Mouse (Mus musculus) liver, embryonic 14 days (tissue): ENCODE measurements around the gene Adcyap1r1. TPM values are rescaled to one million over a fixed set of nuclear protein-coding genes. Genes with fewer than 3 reads are reported as not detected.

Experiments
- polyA plus RNA-seq: library from polyadenylated mRNA; depleted of rRNA; stranded (reverse); fragments of >200 nt; gene quantifications from 2 replicates; pipeline ENCODE4 v1.2.3, GENCODE M21; 2012; rRNA removed

Gene Adcyap1r1
- polyA plus RNA-seq: 0.01 and 0.08 TPM in 2 replicates

DNA sequence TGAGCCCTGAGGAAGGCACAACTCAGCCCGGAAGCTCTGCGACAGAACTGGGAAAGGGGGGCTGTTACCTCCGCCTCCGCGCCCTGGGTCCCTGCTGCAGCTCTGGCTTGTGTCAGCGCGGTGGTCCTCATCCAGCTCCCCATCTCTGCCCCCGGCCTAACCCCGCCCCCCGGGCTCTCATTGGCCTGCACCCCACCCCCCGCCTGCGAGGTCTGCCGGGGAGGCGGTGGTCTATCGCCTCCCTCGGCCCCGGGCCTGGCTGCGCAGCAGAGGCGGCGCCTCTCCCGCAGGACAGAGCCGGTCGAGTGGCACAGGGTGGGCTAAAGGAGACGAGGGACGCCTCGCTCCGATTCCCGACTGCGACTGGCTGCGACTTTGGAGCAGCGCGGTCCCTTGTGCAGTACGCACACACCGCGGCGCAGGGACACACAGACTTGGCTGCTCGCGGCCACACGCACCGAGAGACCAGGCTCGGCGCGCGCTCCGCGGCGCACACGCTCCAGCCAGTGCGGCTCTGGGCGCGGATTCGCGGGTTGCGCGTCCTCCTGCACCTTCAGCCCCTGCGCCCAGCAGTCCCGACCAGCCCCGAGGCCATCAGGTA is at the start of gene Adcyap1r1:
TSS of gene Adcyap1r1 (plus strand) at position 208 of the 601 bp plus-strand sequence.

Other genes starting within 250 kb of the Adcyap1r1 start
- gene Mindy4, start 248.6 kb upstream of the Adcyap1r1 start, polyA plus RNA-seq: 0.38 and 0.64 TPM in 2 replicates
- 47.0 and 56.7 TPM in 2 replicates for gene Aqp1, start 115.5 kb upstream of the Adcyap1r1 start, polyA plus RNA-seq
- 0.01 and 0.02 TPM in 2 replicates for gene Ghrhr, start 75.7 kb upstream of the Adcyap1r1 start, polyA plus RNA-seq
- 0.02 and 0.07 TPM in 2 replicates for gene Neurod6, start 229.3 kb downstream of the Adcyap1r1 start, polyA plus RNA-seq